Mouse (Mus musculus): ENCODE results near the gene Tnfrsf12a. TPM values are rescaled to one million over a fixed set of nuclear protein-coding genes. Genes with fewer than 3 reads are reported as not detected.
A peak's percentile ranks its signal among the peaks of the same experiment; 100 is the strongest.

Gene Tnfrsf12a
- polyA plus RNA-seq, 1 experiment from 2014 or later = 3.3 TPM

- Histone ChIP-seq H3K4me3 (peak within 1 kb of the TSS; percentile 21; the same call in 1 of the 2 replicates), H3K27me3 (peaks cover 84% of the 10 kb centered on the region), H3K9me3 (no peaks in the 10 kb centered on the region), H3K4me2 (peak within 1 kb of the TSS; percentile 42), H3K36me3 (no peaks in the 10 kb centered on the region), H3K4me1 (replicated peaks) (peaks cover 46% of the 10 kb centered on the region), H3K27ac (replicated peaks) (no peak within 1 kb of the TSS), H3K9ac (no peak within 1 kb of the TSS)
- ATAC-seq (ENCODE audit: low FRiP score, low read depth) = no peak
- 3% methylated on average over 37 of the region's 38 CpGs for WGBS
These were observed 2.0 kb upstream of the Tnfrsf12a start, which contains the start of gene Cldn6 for GRCm38 (mm10) chr17:23679127-23679835. Gene Cldn6, plus strand, starts transcription at chr17:23679249.

GRCm38 (mm10) chr17:23676473-23677031 is 716 bp downstream of the Tnfrsf12a start:
- no peaks in the 10 kb centered on the region for H3K9me3 ChIP-seq
- peak overlapping the region; percentile 94 for H3K4me2 ChIP-seq
- no peaks in the 10 kb centered on the region for H3K36me3 ChIP-seq
- under 1% methylated on average over 37 of the region's 37 CpGs for WGBS
- H3K4me3 ChIP-seq = peak overlapping the region; percentile 48
- peaks cover 59% of the 10 kb centered on the region for H3K27me3 ChIP-seq
- H3K4me1 ChIP-seq (replicated peaks) = peaks cover 57% of the 10 kb centered on the region
- ATAC-seq (ENCODE audit: low FRiP score, low read depth) = no peak
- peak overlapping the region; percentile 50 for H3K9ac ChIP-seq
- no peak overlapping the region for H3K27ac ChIP-seq (replicated peaks)

GRCm38 (mm10) chr17:23675564-23676281 is 1.5 kb downstream of the Tnfrsf12a start:
- Histone ChIP-seq H3K27me3 (peaks cover 50% of the 10 kb centered on the region), H3K4me2 (peak overlapping the region; percentile 94), H3K9ac (no peak overlapping the region), H3K4me1 (replicated peaks) (peaks cover 57% of the 10 kb centered on the region), H3K36me3 (no peaks in the 10 kb centered on the region), H3K9me3 (no peaks in the 10 kb centered on the region), H3K4me3 (peak overlapping the region; percentile 48), H3K27ac (replicated peaks) (no peak overlapping the region)
- 16% methylated on average over 15 of the region's 15 CpGs for WGBS
- ATAC-seq (ENCODE audit: low FRiP score, low read depth) = no peak

GRCm38 (mm10) chr17:23675127-23675526 is 2.1 kb downstream of the Tnfrsf12a start:
- WGBS = 46% methylated on average over 5 of the region's 5 CpGs
- peaks cover 44% of the 10 kb centered on the region for H3K27me3 ChIP-seq
- no peak overlapping the region for H3K9ac ChIP-seq
- H3K4me3 ChIP-seq = no peak overlapping the region
- H3K4me2 ChIP-seq = peak overlapping the region; percentile 71
- no peak for ATAC-seq (ENCODE audit: low FRiP score, low read depth)
- peaks cover 57% of the 10 kb centered on the region for H3K4me1 ChIP-seq (replicated peaks)
- no peak overlapping the region for H3K27ac ChIP-seq (replicated peaks)
- H3K9me3 ChIP-seq = no peaks in the 10 kb centered on the region
- no peaks in the 10 kb centered on the region for H3K36me3 ChIP-seq

GRCm38 (mm10) chr17:23674271-23674952 is 2.9 kb downstream of the Tnfrsf12a start:
- Histone ChIP-seq H3K9ac (peak overlapping the region; percentile 67), H3K27me3 (peaks cover 37% of the 10 kb centered on the region), H3K4me2 (peak overlapping the region; percentile 71), H3K4me3 (peak overlapping the region; percentile 67), H3K36me3 (0 out of 2 replicates have a peak, but pooled peaks cover 3% of the 10 kb centered on the region), H3K9me3 (no peaks in the 10 kb centered on the region), H3K27ac (replicated peaks) (no peak overlapping the region), H3K4me1 (replicated peaks) (peaks cover 55% of the 10 kb centered on the region)
- 48% methylated on average over 9 of the region's 9 CpGs for WGBS
- peak; percentile 1; the same call in 1 of the 2 replicates for ATAC-seq (ENCODE audit: low FRiP score, low read depth)

GRCm38 (mm10) chr17:23673424-23674073 is 3.7 kb downstream of the Tnfrsf12a start, which contains the start of the genes Hcfc1r1 and Thoc6:
Gene Hcfc1r1, plus strand, starts transcription at chr17:23673596.
Gene Thoc6, minus strand, starts transcription at chr17:23673882.
- under 1% methylated on average over 45 of the region's 45 CpGs for WGBS
- no peaks in the 10 kb centered on the region for H3K9me3 ChIP-seq
- peak; percentile 94 for ATAC-seq (ENCODE audit: low FRiP score, low read depth)

GRCm38 (mm10) chr17:23672761-23673160 is 4.5 kb downstream of the Tnfrsf12a start:
- Histone ChIP-seq H3K4me2 (peak overlapping the region; percentile 71), H3K36me3 (0 out of 2 replicates have a peak, but pooled peaks cover 7% of the 10 kb centered on the region), H3K9me3 (no peaks in the 10 kb centered on the region), H3K9ac (peak overlapping the region; percentile 67), H3K27ac (replicated peaks) (no peak overlapping the region; the same call in 1 of the 2 replicates), H3K4me3 (peak overlapping the region; percentile 67), H3K27me3 (peaks cover 22% of the 10 kb centered on the region), H3K4me1 (replicated peaks) (peaks cover 51% of the 10 kb centered on the region)
- 81% methylated on average over 3 of the region's 3 CpGs for WGBS
- ATAC-seq (ENCODE audit: low FRiP score, low read depth) = no peak

More at GRCm38 (mm10) chr17:23673424-23674073, 3.7 kb downstream of the Tnfrsf12a start, which contains the start of the genes Hcfc1r1 and Thoc6:
- peak within 1 kb of the TSS; percentile 67 for H3K4me3 ChIP-seq
- peak within 1 kb of the TSS; percentile 92 for H3K27ac ChIP-seq (replicated peaks)
- H3K9ac ChIP-seq = peak within 1 kb of the TSS; percentile 67
- H3K36me3 ChIP-seq = 0 out of 2 replicates have a peak, but pooled peaks cover 7% of the 10 kb centered on the region
- H3K27me3 ChIP-seq = peaks cover 29% of the 10 kb centered on the region
- peaks cover 52% of the 10 kb centered on the region for H3K4me1 ChIP-seq (replicated peaks)
- H3K4me2 ChIP-seq = peak within 1 kb of the TSS; percentile 71

- H3K36me3 ChIP-seq = peaks cover 7% of the 10 kb centered on the region; the same call in 1 of the 2 replicates
- peaks cover 16% of the 10 kb centered on the region for H3K27me3 ChIP-seq
- H3K4me1 ChIP-seq (replicated peaks) = peaks cover 38% of the 10 kb centered on the region
- no peak overlapping the region for H3K9ac ChIP-seq
- ATAC-seq (ENCODE audit: low FRiP score, low read depth) = no peak
- H3K4me2 ChIP-seq = no peak overlapping the region
- H3K27ac ChIP-seq (replicated peaks) = no peak overlapping the region
- 94% methylated on average over 3 of the region's 3 CpGs for WGBS
- H3K4me3 ChIP-seq = no peak overlapping the region
- H3K9me3 ChIP-seq = no peaks in the 10 kb centered on the region
These were observed 5.7 kb downstream of the Tnfrsf12a start for GRCm38 (mm10) chr17:23671519-23671918.

GRCm38 (mm10) chr17:23670516-23671074 is 6.7 kb downstream of the Tnfrsf12a start:
- 93% methylated on average over 7 of the region's 7 CpGs for WGBS
- Histone ChIP-seq H3K27me3 (peaks cover 7% of the 10 kb centered on the region), H3K4me3 (no peak overlapping the region), H3K4me2 (no peak overlapping the region), H3K9me3 (no peaks in the 10 kb centered on the region), H3K36me3 (peaks cover 7% of the 10 kb centered on the region; the same call in 1 of the 2 replicates), H3K9ac (no peak overlapping the region), H3K27ac (replicated peaks) (no peak overlapping the region), H3K4me1 (replicated peaks) (peaks cover 29% of the 10 kb centered on the region)
- ATAC-seq (ENCODE audit: low FRiP score, low read depth) = no peak

GRCm38 (mm10) chr17:23665511-23665910 is 11.8 kb downstream of the Tnfrsf12a start:
- 0 out of 2 replicates have a peak, but pooled peaks have one; percentile 17 for ATAC-seq (ENCODE audit: low FRiP score, low read depth)
- peaks cover 28% of the 10 kb centered on the region for H3K27me3 ChIP-seq
- no peak overlapping the region for H3K4me2 ChIP-seq
- H3K27ac ChIP-seq (replicated peaks) = no peak overlapping the region
- H3K9me3 ChIP-seq = no peaks in the 10 kb centered on the region
- H3K9ac ChIP-seq = no peak overlapping the region
- no peak overlapping the region for H3K4me3 ChIP-seq
- peaks cover 7% of the 10 kb centered on the region; the same call in 1 of the 2 replicates for H3K36me3 ChIP-seq
- WGBS = 82% methylated on average over 14 of the region's 14 CpGs
- H3K4me1 ChIP-seq (replicated peaks) = peaks cover 2% of the 10 kb centered on the region; the same call in 1 of the 2 replicates

Measured in hindbrain, embryonic 15.5 days (tissue).